Mouse (Mus musculus): Measurements from ENCODE around the gene Slc4a4.

- TF ChIP-seq CTCF (IDR thresholded peaks at IDR 0.05; ENCODE audit: low read depth) (no peak), EP300 (IDR thresholded peaks at IDR 0.05; ENCODE audit: low read depth) (no peak)
Observed at GRCm38 (mm10) chr5:88904841-88905240, 18.2 kb downstream of the Slc4a4 start.
